ENCODE assay signal across 8 mouse cellular contexts in genomic region chr4:10873549-10873919, GRCm38 (mm10). TPM values are rescaled to one million over a fixed set of nuclear protein-coding genes. Genes with fewer than 3 reads are reported as not detected.
DNase-seq lines count a peak whose midpoint lies in the region; ATAC-seq and TF ChIP-seq lines count a peak whose summit lies in the region.

No protein-coding gene starts in this region.

- H3K36me3 ChIP-seq in kidney, adult 2 months (ENCODE audit: control insufficient read depth, insufficient read depth, low read length), result no peaks in the 10 kb centered on the region
- H3K36me3 ChIP-seq in MEL (ENCODE audit: control insufficient read depth in 1 of 2, insufficient read depth in 2 of 2, low read length in 2 of 2), result no peaks in the 10 kb centered on the region; a peak in 1 of 4 replicates
- H3K36me3 ChIP-seq in forebrain, embryonic 12.5 days (replicated peaks), result no peaks in the 10 kb centered on the region
- no peaks in the 10 kb centered on the region for H3K36me3 ChIP-seq in limb, embryonic 14.5 days (ENCODE audit: control insufficient read depth, insufficient read depth, low read length)

- H3K4me1 ChIP-seq in kidney, adult 2 months (ENCODE audit: control insufficient read depth, insufficient read depth, low read length), result peaks cover 5% of the 10 kb centered on the region; the same call in 1 of the 2 replicates
- peaks cover 0 to 5% of the 10 kb centered on the region in 2 experiments; a peak in 2 of 4 replicates for H3K4me1 ChIP-seq in MEL (ENCODE audit: control insufficient read depth in 1 of 2, insufficient read depth in 2 of 2, low read length in 2 of 2)
- peaks cover 12% of the 10 kb centered on the region for H3K4me1 ChIP-seq in forebrain, embryonic 12.5 days
- peaks cover 11% of the 10 kb centered on the region for H3K4me1 ChIP-seq in limb, embryonic 14.5 days (ENCODE audit: control insufficient read depth, insufficient read depth, low read length)
- H3K4me1 ChIP-seq in olfactory bulb, adult 2 months (ENCODE audit: control insufficient read depth, insufficient read depth, low read length), result no peaks in the 10 kb centered on the region

- TF ChIP-seq EP300 in MEL (IDR thresholded peaks at IDR 0.05; ENCODE audit: low read depth in 1 of 2, low read length in 2 of 2), result no peak

- no peaks in the 10 kb centered on the region; the same call in 1 of the 2 replicates for H3K27me3 ChIP-seq in kidney, adult 2 months (replicated peaks; ENCODE audit: control insufficient read depth, insufficient read depth, low read length)
- no peaks in the 10 kb centered on the region for H3K27me3 ChIP-seq in MEL (ENCODE audit: control insufficient read depth in 1 of 2, insufficient read depth in 2 of 2, low read length in 2 of 2)
- no peaks in the 10 kb centered on the region for H3K27me3 ChIP-seq in forebrain, embryonic 12.5 days
- H3K27me3 ChIP-seq in limb, embryonic 14.5 days (ENCODE audit: control insufficient read depth, insufficient read depth, low read length), result no peaks in the 10 kb centered on the region

- H3K4me3 ChIP-seq in kidney, adult 2 months (ENCODE audit: insufficient read depth, low read depth, low read length), result peak overlapping the region; percentile 83
- H3K4me3 ChIP-seq in MEL (ENCODE audit: control insufficient read depth in 1 of 2, insufficient read depth in 1 of 2, low read depth in 2 of 2, low read length in 2 of 2), result peak overlapping the region; percentile 74 to 85
- H3K4me3 ChIP-seq in forebrain, embryonic 12.5 days (replicated peaks), result peak overlapping the region; percentile 87
- H3K4me3 ChIP-seq in limb, embryonic 14.5 days (replicated peaks; ENCODE audit: low read length), result peak overlapping the region; percentile 95
- peak overlapping the region; percentile 93 for H3K4me3 ChIP-seq in olfactory bulb, adult 2 months (ENCODE audit: insufficient read depth, low read depth, low read length)

- peak overlapping the region; percentile 90 for H3K9ac ChIP-seq in MEL (ENCODE audit: control insufficient read depth, low read depth, low read length, poor library complexity, severe bottlenecking)
- H3K9ac ChIP-seq in forebrain, embryonic 12.5 days, result peak overlapping the region; percentile 36
- peak overlapping the region; percentile 89; the same call in 1 of the 2 replicates for H3K9ac ChIP-seq in limb, embryonic 14.5 days (ENCODE audit: low read depth, low read length, severe bottlenecking)

- no peak for TF ChIP-seq CTCF in kidney, adult 2 months (conservative IDR thresholded peaks at IDR 0.05; ENCODE audit: insufficient read depth, insufficient read length, low read depth, low read length)
- no peak for TF ChIP-seq CTCF in MEL (IDR thresholded peaks at IDR 0.05 in 2 of 3, conservative IDR thresholded peaks at IDR 0.05 in 1 of 3; ENCODE audit: control insufficient read depth in 1 of 3, insufficient read depth in 1 of 3, low read depth in 2 of 3, low read length in 3 of 3, poor library complexity in 1 of 3, severe bottlenecking in 1 of 3)
- TF ChIP-seq CTCF in olfactory bulb, adult 2 months (IDR thresholded peaks at IDR 0.05; ENCODE audit: insufficient read depth, low read depth, low read length), result no peak

- no peak for TF ChIP-seq POLR2A in kidney, adult 2 months (IDR thresholded peaks at IDR 0.05; ENCODE audit: low read depth, low read length)
- no peak for TF ChIP-seq POLR2A in MEL (IDR thresholded peaks at IDR 0.05; ENCODE audit: control insufficient read depth in 1 of 2, insufficient read depth in 1 of 2, low read depth in 1 of 2, low read length in 2 of 2, poor library complexity in 1 of 2)
- no peak for TF ChIP-seq POLR2A in limb, embryonic 14.5 days (IDR thresholded peaks at IDR 0.05; ENCODE audit: borderline replicate concordance, extremely low read depth, insufficient read depth, insufficient read length)
- no peak for TF ChIP-seq POLR2A in olfactory bulb, adult 2 months (IDR thresholded peaks at IDR 0.05; ENCODE audit: insufficient read depth, low read depth, low read length)

- no peaks in the 10 kb centered on the region; the same call in 1 of the 2 replicates for H3K79me2 ChIP-seq in MEL (ENCODE audit: control insufficient read depth, insufficient read depth, low read length, poor library complexity)

- peak; percentile 44 for ATAC-seq in forebrain, embryonic 12.5 days (ENCODE audit: low FRiP score)
- peak; percentile 52 for ATAC-seq in limb, embryonic 14.5 days (ENCODE audit: low FRiP score, low read depth)

- peak overlapping the region; percentile 55 for H3K4me2 ChIP-seq in forebrain, embryonic 12.5 days
- peak overlapping the region; percentile 42 for H3K4me2 ChIP-seq in limb, embryonic 14.5 days (replicated peaks; ENCODE audit: low read depth, low read length, severe bottlenecking)

- DNase-seq in kidney, adult 2 months, result no peak
- DNase-seq in kidney, adult 9 months, result no peak
- no peak for DNase-seq in MEL (ENCODE audit: low read depth, low spot score)
- DNase-seq in limb, embryonic 14.5 days (ENCODE audit: low spot score), result no peak
- DNase-seq in cerebellum, adult 11 months, result no peak
- DNase-seq in spleen, postnatal 36 days (ENCODE audit: low spot score in 2 of 2), result no peak

- WGBS in kidney, adult 2 months, result 3% methylated on average over 5 of the region's 8 CpGs
- WGBS in forebrain, embryonic 12.5 days, result 2% methylated on average over 6 of the region's 8 CpGs
- WGBS in limb, embryonic 14.5 days, result under 1% methylated on average over 5 of the region's 8 CpGs
- WGBS in olfactory bulb, adult 2 months, result 1% methylated on average over 8 of the region's 8 CpGs

- no peak for TF ChIP-seq RAD21 in MEL (IDR thresholded peaks at IDR 0.05; ENCODE audit: low read depth, low read length)

- H3K27ac ChIP-seq in kidney, adult 2 months (ENCODE audit: insufficient read depth, low read depth, low read length), result no peak overlapping the region
- peak overlapping the region; percentile 92 for H3K27ac ChIP-seq in MEL (ENCODE audit: control insufficient read depth, low read depth, low read length)
- H3K27ac ChIP-seq in forebrain, embryonic 12.5 days, result peak overlapping the region; percentile 99
- peak overlapping the region; percentile 99; the same call in 1 of the 2 replicates for H3K27ac ChIP-seq in limb, embryonic 14.5 days (replicated peaks; ENCODE audit: low read depth, low read length)
- H3K27ac ChIP-seq in olfactory bulb, adult 2 months (ENCODE audit: insufficient read depth, low read depth, low read length), result no peak overlapping the region

- no peaks in the 10 kb centered on the region for H3K9me3 ChIP-seq in MEL (replicated peaks; ENCODE audit: insufficient read depth, low read length)
- H3K9me3 ChIP-seq in forebrain, embryonic 12.5 days, result no peaks in the 10 kb centered on the region
- H3K9me3 ChIP-seq in limb, embryonic 14.5 days (ENCODE audit: control insufficient read depth, low read length), result no peaks in the 10 kb centered on the region

TF ChIP-seq in MEL, 35 proteins besides CTCF, POLR2A, EP300 and RAD21:
- no peak for TF ChIP-seq SIN3A (IDR thresholded peaks at IDR 0.05; ENCODE audit: low read length)
- TF ChIP-seq UBTF (IDR thresholded peaks at IDR 0.05; ENCODE audit: borderline replicate concordance, insufficient read depth, low read depth, low read length), result no peak
- no peak for TF ChIP-seq MYB (IDR thresholded peaks at IDR 0.05; ENCODE audit: low read depth, low read length)
- TF ChIP-seq POLR2AphosphoS2 (IDR thresholded peaks at IDR 0.05; ENCODE audit: low read length), result no peak
- no peak for TF ChIP-seq JUND (IDR thresholded peaks at IDR 0.05; ENCODE audit: low read depth, low read length)
- 0 out of 2 replicates have a peak, but pooled peaks have one; percentile 8 for TF ChIP-seq HCFC1 (IDR thresholded peaks at IDR 0.05; ENCODE audit: low read depth, low read length)
- no peak for TF ChIP-seq CHD1 (IDR thresholded peaks at IDR 0.05; ENCODE audit: low read depth, low read length)
- no peak for TF ChIP-seq RCOR1 (IDR thresholded peaks at IDR 0.05; ENCODE audit: low read depth, low read length)
- no peak for TF ChIP-seq ZMIZ1 (IDR thresholded peaks at IDR 0.05; ENCODE audit: low read depth, low read length)

RNA-seq across cellular contexts. Expression of gene 2610301B20Rik, which starts 0.8 kb away (rescaled TPM):
- polyA plus RNA-seq in kidney, adult 2 months (2012; rRNA removed), result 5.3 and 7.0 TPM in 2 replicates
- total RNA-seq in MEL (2012; rRNA removed), result 12.6 and 13.3 TPM in 2 replicates
- 10 to 100 TPM in 1 of 2 experiments, not detected in 1; 15.7 TPM for polyA plus RNA-seq in MEL (2012; ENCODE audit: insufficient read depth in 1 of 2, insufficient read length in 2 of 2, low read depth in 1 of 2, low replicate concordance in 2 of 2, missing spikeins in 1 of 2)
- polyA plus RNA-seq in forebrain, embryonic 12.5 days (2016; fragmentation: Nextera tagmentation; extraction: Ambion mirVana), result 43.2 and 43.5 TPM in 2 replicates
- 24.3 and 25.2 TPM in 2 replicates for polyA plus RNA-seq in limb, embryonic 14.5 days (2012; rRNA removed)
- 30.4 and 30.7 TPM in 2 replicates for polyA plus RNA-seq in limb, embryonic 14.5 days (2014; fragmentation: Nextera tagmentation; extraction: Ambion mirVana)
- polyA plus RNA-seq in olfactory bulb, adult 2 months (2012; ENCODE audit: insufficient read depth, insufficient read length, low replicate concordance, missing spikeins), result not detected in 2 replicates

Comparison
In these comparisons a context has a peak if more than half of its experiments do, and no peak if none do; other contexts are left out.
1. H3K27ac ChIP-seq: peak in MEL (single experiment), forebrain, embryonic 12.5 days (single experiment) and limb, embryonic 14.5 days (single experiment); none in kidney, adult 2 months (single experiment) and olfactory bulb, adult 2 months (single experiment).
2. H3K9ac ChIP-seq: peak in every context shown above with its lines; median percentile 90 in MEL; 89 in limb, embryonic 14.5 days; 36 in forebrain, embryonic 12.5 days.
3. Peak in every context shown above with its lines, with median percentiles within 50 percentile points of each other: H3K4me3 ChIP-seq.